Mouse (Mus musculus) embryonic facial prominence, embryonic 11.5 days (tissue): ENCODE data around the gene Ypel3. TPM values are rescaled to one million over a fixed set of nuclear protein-coding genes. Genes with fewer than 3 reads are reported as not detected.

Experiments used
- ATAC-seq: fragments of 200-750 bp; cut with Nextera tagmentation; replicated peaks from 2 replicates; pipeline ENCODE4 v1.8.0; 2017; ENCODE audit warnings: low read depth; ENCODE audit not compliant: insufficient number of reproducible peaks, low FRiP score, low TSS enrichment
- DNase-seq: peaks from one replicate; pipeline ENCODE4 v3.0.0-alpha.2; 2015; ENCODE audit warnings: low spot score
- H3K27ac ChIP-seq: fragments of 300-500 bp; sonication (generic); replicated peaks from 2 replicates; pipeline ENCODE4 v1.5.1; 2014; ENCODE audit warnings: mild to moderate bottlenecking, low read depth, low read length, control low read depth
- H3K27me3 ChIP-seq: fragments of 300-500 bp; sonication (generic); 2 replicates; pipeline ENCODE4 v1.6.1; 2014; ENCODE audit warnings: mild to moderate bottlenecking, low read length, moderate library complexity, mixed read lengths; ENCODE audit not compliant: control insufficient read depth, insufficient read depth
- H3K36me3 ChIP-seq: fragments of 300-500 bp; sonication (generic); replicated peaks from 2 replicates; pipeline ENCODE4 v1.6.1; 2014; ENCODE audit warnings: low read depth, mild to moderate bottlenecking, low read length, moderate library complexity, mixed read lengths; ENCODE audit not compliant: control insufficient read depth, insufficient read depth
- H3K4me1 ChIP-seq: fragments of 300-500 bp; sonication (generic); 2 replicates; pipeline ENCODE4 v1.6.1; 2014; ENCODE audit warnings: low read length, mixed read lengths; ENCODE audit not compliant: control insufficient read depth, insufficient read depth
- H3K4me2 ChIP-seq: fragments of 300-500 bp; sonication (generic); 2 replicates; pipeline ENCODE4 v1.6.1; 2014; ENCODE audit warnings: low read depth, mild to moderate bottlenecking, control low read depth, low read length, moderate library complexity
- H3K4me3 ChIP-seq: fragments of 300-500 bp; sonication (generic); 2 replicates; pipeline ENCODE4 v1.5.1; 2014; ENCODE audit warnings: low read depth, low read length, control low read depth
- H3K9ac ChIP-seq: fragments of 300-500 bp; sonication (generic); replicated peaks from 2 replicates; pipeline ENCODE4 v1.6.1; 2014; ENCODE audit warnings: mild to moderate bottlenecking, control low read depth, low read length
- H3K9me3 ChIP-seq: fragments of 300-500 bp; sonication (generic); replicated peaks from 2 replicates; pipeline ENCODE4 v1.6.1; 2016; ENCODE audit warnings: mild to moderate bottlenecking, low read length, inconsistent platforms, mixed read lengths; ENCODE audit not compliant: control insufficient read depth
- WGBS: fragments of 180-500 bp; shearing (Covaris S2); extraction: QIAGEN DNeasy Blood & Tissue Kit; methylation state at CpG from one replicate; pipeline ENCODE4 v1.1.7; 2014; 5-methylcytosine and 5-hydroxymethylcytosine counted together
- polyA plus RNA-seq: library from polyadenylated mRNA; unstranded; fragments of >200 nt; fragmentation: Nextera tagmentation; extraction: Ambion mirVana; gene quantifications from 2 replicates; pipeline ENCODE4 v1.2.1, GENCODE M21; 2014

Ypel3 gene
- polyA plus RNA-seq, 1 experiment from 2014 or later, result 89.1 TPM

GRCm38 (mm10) chr7:126779983-126780970, 3.5 kb downstream of the Ypel3 start:
- Histone ChIP-seq H3K36me3 (peaks cover 5% of the 10 kb centered on the region), H3K9ac (peak overlapping the region; percentile 58), H3K27ac (no peak overlapping the region), H3K4me3 (peak overlapping the region; percentile 34), H3K9me3 (no peaks in the 10 kb centered on the region), H3K4me1 (peaks cover 7% of the 10 kb centered on the region), H3K27me3 (no peaks in the 10 kb centered on the region), H3K4me2 (peak overlapping the region; percentile 79)
- DNase-seq (peak; percentile 94), ATAC-seq (peak; percentile 71)
- 2% methylated on average over 21 of the region's 21 CpGs for WGBS

- Histone ChIP-seq H3K36me3 (peaks cover 5% of the 10 kb centered on the region), H3K4me1 (peaks cover 7% of the 10 kb centered on the region), H3K4me3 (peak within 1 kb of the TSS; percentile 34), H3K27me3 (no peaks in the 10 kb centered on the region), H3K9me3 (no peaks in the 10 kb centered on the region), H3K27ac (no peak within 1 kb of the TSS), H3K9ac (peak within 1 kb of the TSS; percentile 58), H3K4me2 (peak within 1 kb of the TSS; percentile 79)
- no peak for DNase-seq
- ATAC-seq, result peak; percentile 12; the same call in 1 of the 2 replicates
- 5% methylated on average over 22 of the region's 22 CpGs for WGBS
These were observed 4.3 kb downstream of the Ypel3 start, which contains the start of gene Tbx6 for GRCm38 (mm10) chr7:126780971-126781635. Gene Tbx6, plus strand, starts transcription at chr7:126781483.

GRCm38 (mm10) chr7:126781661-126782370, 5.1 kb downstream of the Ypel3 start:
- Histone ChIP-seq H3K4me1 (peaks cover 7% of the 10 kb centered on the region), H3K9ac (no peak overlapping the region; the same call in none of the 2 replicates), H3K36me3 (peaks cover 6% of the 10 kb centered on the region), H3K27me3 (no peaks in the 10 kb centered on the region), H3K27ac (no peak overlapping the region), H3K4me3 (peak overlapping the region; percentile 3; the same call in 1 of the 2 replicates), H3K4me2 (peak overlapping the region; percentile 79; the same call in 1 of the 2 replicates), H3K9me3 (no peaks in the 10 kb centered on the region)
- WGBS, result 36% methylated on average over 11 of the region's 11 CpGs
- no peak for ATAC-seq
- no peak for DNase-seq

- Histone ChIP-seq H3K27me3 (no peaks in the 10 kb centered on the region), H3K36me3 (peaks cover 14% of the 10 kb centered on the region), H3K4me1 (peaks cover 4% of the 10 kb centered on the region), H3K9me3 (no peaks in the 10 kb centered on the region), H3K27ac (no peak overlapping the region), H3K9ac (no peak overlapping the region), H3K4me2 (no peak overlapping the region), H3K4me3 (no peak overlapping the region; the same call in 1 of the 2 replicates)
- DNase-seq (no peak), ATAC-seq (no peak)
- WGBS, result 86% methylated on average over 13 of the region's 13 CpGs
These were observed 5.9 kb downstream of the Ypel3 start for GRCm38 (mm10) chr7:126782693-126783092.

GRCm38 (mm10) chr7:126784469-126784868, 7.7 kb downstream of the Ypel3 start:
- Histone ChIP-seq H3K4me2 (no peak overlapping the region), H3K36me3 (peaks cover 23% of the 10 kb centered on the region), H3K27ac (no peak overlapping the region), H3K27me3 (no peaks in the 10 kb centered on the region), H3K9me3 (no peaks in the 10 kb centered on the region), H3K4me3 (no peak overlapping the region), H3K4me1 (peaks cover 4% of the 10 kb centered on the region), H3K9ac (no peak overlapping the region)
- 90% methylated on average over 7 of the region's 7 CpGs for WGBS
- no peak for ATAC-seq
- DNase-seq, result no peak

- Histone ChIP-seq H3K9me3 (no peaks in the 10 kb centered on the region), H3K36me3 (peaks cover 29% of the 10 kb centered on the region), H3K4me3 (no peak overlapping the region), H3K9ac (no peak overlapping the region), H3K4me1 (peaks cover 4% of the 10 kb centered on the region), H3K4me2 (no peak overlapping the region), H3K27ac (no peak overlapping the region), H3K27me3 (no peaks in the 10 kb centered on the region)
- DNase-seq (no peak), ATAC-seq (no peak)
- 78% methylated on average over 4 of the region's 4 CpGs for WGBS
These were observed 8.3 kb downstream of the Ypel3 start for GRCm38 (mm10) chr7:126785056-126785455.

GRCm38 (mm10) chr7:126786142-126786541, 9.4 kb downstream of the Ypel3 start:
- Histone ChIP-seq H3K4me1 (peaks cover 1% of the 10 kb centered on the region), H3K9ac (no peak overlapping the region), H3K4me3 (no peak overlapping the region), H3K4me2 (no peak overlapping the region), H3K27ac (no peak overlapping the region), H3K9me3 (no peaks in the 10 kb centered on the region), H3K36me3 (peaks cover 29% of the 10 kb centered on the region), H3K27me3 (no peaks in the 10 kb centered on the region)
- WGBS, result 91% methylated on average over 14 of the region's 14 CpGs
- DNase-seq, result no peak
- no peak for ATAC-seq
